Mouse (Mus musculus) kidney, postnatal 4 days (tissue): ENCODE measurements around the gene Tmc2.

Experiments used
- DNase-seq, 2 experiments: peaks; one replicate each; pipeline ENCODE4 v3.0.0; 2021; ENCODE audit warnings: mixed read lengths in 2 of 2

Tmc2 gene

GRCm38 (mm10) chr2:130297580-130297979, 102.6 kb downstream of the Tmc2 start:
- DNase-seq: no peak

GRCm38 (mm10) chr2:130303014-130303413, 108.0 kb downstream of the Tmc2 start:
- no peak for DNase-seq
